8 mouse cellular contexts compared by ENCODE assay signal in the genomic region with DNA sequence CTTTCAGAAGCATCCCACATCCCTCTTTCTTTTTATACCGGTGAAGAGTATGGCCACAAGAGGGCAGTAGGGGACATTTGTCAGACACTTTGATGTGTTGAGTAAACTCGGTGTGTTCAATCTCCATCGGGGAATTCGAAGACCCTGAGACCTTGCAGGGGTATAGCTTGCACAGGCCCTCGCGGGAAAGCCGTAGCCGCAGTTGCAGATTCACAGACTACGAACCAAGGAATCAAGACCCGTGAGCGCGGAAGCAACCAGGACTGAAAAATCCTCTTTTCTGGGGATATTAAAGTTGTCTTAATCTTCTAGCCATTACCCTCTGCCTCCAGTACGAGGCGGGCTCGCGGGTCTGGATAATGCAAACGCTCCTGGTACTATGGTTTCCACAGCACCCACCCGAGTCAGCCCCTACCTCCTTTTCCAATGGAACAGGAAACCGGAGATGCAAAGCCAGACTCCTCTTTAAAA. TPM values are rescaled to one million over a fixed set of nuclear protein-coding genes. Genes with fewer than 3 reads are reported as not detected.
DNase-seq lines count a peak whose midpoint lies in the region; ATAC-seq and TF ChIP-seq lines count a peak whose summit lies in the region.

No protein-coding gene starts in this region.

- H3K4me3 ChIP-seq in hindbrain, postnatal 0 days (ENCODE audit: low read length) = peak overlapping the region; percentile 91

- H3K4me1 ChIP-seq in hindbrain, postnatal 0 days (ENCODE audit: insufficient read depth, low read length) = peaks cover 16% of the 10 kb centered on the region; the same call in 1 of the 2 replicates

- H3K36me3 ChIP-seq in hindbrain, postnatal 0 days (ENCODE audit: insufficient read depth, low read length) = no peaks in the 10 kb centered on the region

- no peaks in the 10 kb centered on the region for H3K9me3 ChIP-seq in hindbrain, postnatal 0 days (ENCODE audit: low read length)

- H3K27me3 ChIP-seq in hindbrain, postnatal 0 days (ENCODE audit: insufficient read depth, low read length) = no peaks in the 10 kb centered on the region

- TF ChIP-seq CTCF in hindbrain, postnatal 0 days (IDR thresholded peaks at IDR 0.05; ENCODE audit: low read depth) = peak; percentile 73

- H3K4me2 ChIP-seq in hindbrain, postnatal 0 days (ENCODE audit: low read depth, low read length) = peak overlapping the region; percentile 93

- peak overlapping the region; percentile 87 for H3K27ac ChIP-seq in hindbrain, postnatal 0 days

- peak; percentile 66 for ATAC-seq in hindbrain, postnatal 0 days
- ATAC-seq in erythroid progenitor cell, adult 5-6 weeks (replicated peaks; ENCODE audit: low FRiP score, poor library complexity, severe bottlenecking) = no peak

- peak overlapping the region; percentile 79 for H3K9ac ChIP-seq in hindbrain, postnatal 0 days (replicated peaks; ENCODE audit: low read length)

- peak; percentile 64 to 77 for DNase-seq in adrenal gland, adult 18-20 months (ENCODE audit: low spot score in 2 of 2)
- peak; percentile 45 to 86 for DNase-seq in cerebellum, postnatal 4 days (ENCODE audit: low spot score in 2 of 2)
- peak; percentile 47 to 60 for DNase-seq in gastrocnemius, adult 8-10 months (ENCODE audit: low spot score in 2 of 2)
- DNase-seq in hindbrain, postnatal 0 days (ENCODE audit: low spot score) = peak; percentile 94
- peak; percentile 84 to 92 for DNase-seq in left cerebral cortex, adult 18-20 months (ENCODE audit: low spot score in 2 of 2)
- DNase-seq in lung, postnatal 4 days = peak; percentile 64 to 83
- peak; percentile 90 to 93 for DNase-seq in right cerebral cortex, postnatal 10 days (ENCODE audit: low spot score in 2 of 2)

- WGBS in hindbrain, postnatal 0 days = 1% methylated on average over 19 of the region's 19 CpGs

RNA-seq across cellular contexts. Expression of gene Plxna2, which starts 0.9 kb away (rescaled TPM):
- 10 to 100 TPM; 10.1 to 12.2 TPM for total RNA-seq in adrenal gland, adult 18-20 months (2021)
- total RNA-seq in gastrocnemius, adult 8-10 months (2022) = 1 to 10 TPM; 4.8 to 8.1 (median 5.2) TPM
- total RNA-seq in hindbrain, postnatal 0 days (2014; rRNA removed) = 48.2 and 52.0 TPM in 2 replicates
- polyA plus RNA-seq in hindbrain, postnatal 0 days (2015; fragmentation: Nextera tagmentation; extraction: Ambion mirVana) = 11.1 and 11.7 TPM in 2 replicates
- 10 to 100 TPM; 73.3 to 76.6 TPM for total RNA-seq in left cerebral cortex, adult 18-20 months (2021)
- total RNA-seq in erythroid progenitor cell, adult 5-6 weeks (2015; ENCODE audit: low replicate concordance) = 0.36 and 0.84 TPM in 2 replicates
- total RNA-seq in erythroid progenitor cell, adult 5-6 weeks (2017; ENCODE audit: low replicate concordance) = 1.4 TPM in 1 of 2 replicates, not detected in the other
